Mouse (Mus musculus) limb, embryonic 11.5 days (tissue): ENCODE results near the gene Tango2. TPM values are rescaled to one million over a fixed set of nuclear protein-coding genes. Genes with fewer than 3 reads are reported as not detected.
A peak's percentile ranks its signal among the peaks of the same experiment; 100 is the strongest.

Experiments
- ATAC-seq: fragments of 200-750 bp; cut with Nextera tagmentation; 2 replicates; pipeline ENCODE4 v1.8.0; 2017; ENCODE audit warnings: low read depth; ENCODE audit not compliant: insufficient number of reproducible peaks, low FRiP score, low TSS enrichment
- DNase-seq: peaks from one replicate; pipeline ENCODE4 v3.0.0-alpha.2; 2015; ENCODE audit warnings: low spot score
- H3K27ac ChIP-seq: fragments of 300-500 bp; sonication (generic); replicated peaks from 2 replicates; pipeline ENCODE4 v1.5.1; 2014; ENCODE audit warnings: low read depth, mild to moderate bottlenecking, low read length
- H3K27me3 ChIP-seq: fragments of 300-500 bp; sonication (generic); 2 replicates; pipeline ENCODE4 v1.6.1; 2014; ENCODE audit warnings: mild to moderate bottlenecking, low read length, mixed read lengths; ENCODE audit not compliant: control insufficient read depth, insufficient read depth
- H3K36me3 ChIP-seq: fragments of 300-500 bp; sonication (generic); 2 replicates; pipeline ENCODE4 v1.6.1; 2014; ENCODE audit warnings: mild to moderate bottlenecking, low read length, moderate library complexity, mixed read lengths; ENCODE audit not compliant: control insufficient read depth, insufficient read depth
- H3K4me1 ChIP-seq: fragments of 300-500 bp; sonication (generic); 2 replicates; pipeline ENCODE4 v1.6.1; 2014; ENCODE audit warnings: low read length, mixed read lengths; ENCODE audit not compliant: control insufficient read depth, insufficient read depth
- H3K4me2 ChIP-seq: fragments of 300-500 bp; sonication (generic); 2 replicates; pipeline ENCODE4 v1.6.1; 2014; ENCODE audit warnings: low read depth, mild to moderate bottlenecking, moderate library complexity; ENCODE audit not compliant: severe bottlenecking
- H3K4me3 ChIP-seq: fragments of 300-500 bp; sonication (generic); 2 replicates; pipeline ENCODE4 v1.5.1; 2014; ENCODE audit warnings: low read depth, low read length
- H3K9ac ChIP-seq: fragments of 300-500 bp; sonication (generic); 2 replicates; pipeline ENCODE4 v1.6.1; 2014; ENCODE audit warnings: mild to moderate bottlenecking, low read length
- H3K9me3 ChIP-seq: fragments of 300-500 bp; sonication (generic); 2 replicates; pipeline ENCODE4 v1.6.1; 2016; ENCODE audit warnings: low read length; ENCODE audit not compliant: control insufficient read depth
- WGBS: fragments of 180-500 bp; shearing (Covaris S2); extraction: QIAGEN DNeasy Blood & Tissue Kit; methylation state at CpG from one replicate; pipeline ENCODE4 v1.1.7; 2014; 5-methylcytosine and 5-hydroxymethylcytosine counted together
- polyA plus RNA-seq: library from polyadenylated mRNA; unstranded; fragments of >200 nt; fragmentation: Nextera tagmentation; extraction: Ambion mirVana; gene quantifications from 2 replicates; pipeline ENCODE4 v1.2.1, GENCODE M21; 2014

The Tango2 gene
- polyA plus RNA-seq, 1 experiment from 2014 or later = 21.2 TPM

DNA sequence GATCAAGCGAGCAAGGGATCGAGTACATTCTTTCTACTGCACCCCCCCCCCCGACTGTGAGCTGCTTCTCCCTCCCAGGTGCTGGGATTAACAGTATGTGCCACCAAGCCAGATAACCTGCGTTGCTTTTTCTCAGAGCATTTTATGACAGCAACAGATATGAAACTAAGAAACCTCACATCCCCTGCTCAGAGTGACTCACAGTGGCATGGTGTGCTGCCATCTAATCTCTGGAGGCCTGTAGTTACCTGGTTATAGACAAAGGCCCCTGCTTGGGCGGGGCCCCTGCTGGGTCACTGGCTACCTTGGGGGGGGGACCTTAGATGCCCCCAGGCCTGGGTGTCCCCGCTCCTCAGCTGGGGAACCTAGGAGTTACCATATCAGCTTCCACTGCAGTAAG is 10.1 kb upstream of the Tango2 start:
- H3K27me3 ChIP-seq = no peaks in the 10 kb centered on the region
- no peaks in the 10 kb centered on the region for H3K36me3 ChIP-seq
- DNase-seq (no peak), ATAC-seq (no peak)
- H3K9me3 ChIP-seq = no peaks in the 10 kb centered on the region
- no peaks in the 10 kb centered on the region for H3K4me1 ChIP-seq
- no peak overlapping the region for H3K27ac ChIP-seq
- WGBS = 86% methylated on average over 6 of the region's 6 CpGs
- no peak overlapping the region for H3K4me2 ChIP-seq
- H3K4me3 ChIP-seq = no peak overlapping the region
- no peak overlapping the region for H3K9ac ChIP-seq

DNA sequence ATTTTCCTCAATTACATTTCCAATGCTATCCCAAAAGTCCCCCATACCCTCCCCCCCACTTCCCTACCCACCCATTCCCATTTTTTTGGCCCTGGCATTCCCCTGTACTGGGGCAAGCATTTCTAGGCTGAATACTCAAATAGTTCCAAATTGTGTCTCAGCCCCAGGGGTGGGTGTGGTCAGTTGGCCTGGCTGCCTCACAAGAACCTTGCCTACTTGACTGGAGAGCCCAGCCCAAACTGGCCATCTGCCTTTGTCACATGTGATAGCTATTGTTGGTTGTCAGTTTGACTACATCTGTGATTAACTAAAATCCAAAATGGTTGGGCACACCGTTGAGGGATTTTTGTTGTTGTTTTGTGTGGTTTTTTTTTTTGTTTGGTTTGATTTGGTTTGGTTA is 9.1 kb upstream of the Tango2 start:
- no peak overlapping the region for H3K27ac ChIP-seq
- no peaks in the 10 kb centered on the region for H3K36me3 ChIP-seq
- no peak overlapping the region for H3K4me3 ChIP-seq
- no peaks in the 10 kb centered on the region for H3K27me3 ChIP-seq
- ATAC-seq (no peak), DNase-seq (no peak)
- no peak overlapping the region for H3K4me2 ChIP-seq
- no peaks in the 10 kb centered on the region for H3K4me1 ChIP-seq
- 89% methylated on average over 1 of the region's 1 CpGs for WGBS
- no peak overlapping the region for H3K9ac ChIP-seq
- no peaks in the 10 kb centered on the region for H3K9me3 ChIP-seq

DNA sequence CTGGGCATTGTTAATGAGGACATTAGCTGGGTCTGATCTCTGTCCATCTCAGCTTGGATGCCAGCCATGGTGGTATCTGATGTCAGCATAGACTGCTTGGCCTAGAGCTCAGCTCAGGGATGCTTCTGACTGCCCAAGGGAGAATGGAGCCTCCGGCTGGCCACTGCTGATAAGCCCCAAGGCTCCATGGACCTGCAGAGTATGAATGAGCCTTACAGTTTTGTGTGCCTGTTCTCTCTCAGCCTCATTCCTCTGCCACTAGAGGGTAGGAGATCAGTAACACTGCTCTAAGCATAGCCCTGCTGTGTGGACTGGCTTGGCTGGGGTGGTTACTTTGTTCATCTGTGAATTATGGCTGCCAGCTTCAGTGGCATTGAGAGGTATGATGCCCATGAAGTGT is 5.2 kb upstream of the Tango2 start:
- Histone ChIP-seq H3K36me3 (no peaks in the 10 kb centered on the region), H3K4me2 (no peak overlapping the region), H3K4me1 (0 out of 2 replicates have a peak, but pooled peaks cover 2% of the 10 kb centered on the region), H3K9ac (no peak overlapping the region), H3K9me3 (no peaks in the 10 kb centered on the region), H3K27ac (no peak overlapping the region), H3K27me3 (peaks cover 12% of the 10 kb centered on the region), H3K4me3 (no peak overlapping the region)
- DNase-seq (no peak), ATAC-seq (no peak)
- whole genome bisulfite sequencing = 76% methylated on average over 1 of the region's 1 CpGs

DNA sequence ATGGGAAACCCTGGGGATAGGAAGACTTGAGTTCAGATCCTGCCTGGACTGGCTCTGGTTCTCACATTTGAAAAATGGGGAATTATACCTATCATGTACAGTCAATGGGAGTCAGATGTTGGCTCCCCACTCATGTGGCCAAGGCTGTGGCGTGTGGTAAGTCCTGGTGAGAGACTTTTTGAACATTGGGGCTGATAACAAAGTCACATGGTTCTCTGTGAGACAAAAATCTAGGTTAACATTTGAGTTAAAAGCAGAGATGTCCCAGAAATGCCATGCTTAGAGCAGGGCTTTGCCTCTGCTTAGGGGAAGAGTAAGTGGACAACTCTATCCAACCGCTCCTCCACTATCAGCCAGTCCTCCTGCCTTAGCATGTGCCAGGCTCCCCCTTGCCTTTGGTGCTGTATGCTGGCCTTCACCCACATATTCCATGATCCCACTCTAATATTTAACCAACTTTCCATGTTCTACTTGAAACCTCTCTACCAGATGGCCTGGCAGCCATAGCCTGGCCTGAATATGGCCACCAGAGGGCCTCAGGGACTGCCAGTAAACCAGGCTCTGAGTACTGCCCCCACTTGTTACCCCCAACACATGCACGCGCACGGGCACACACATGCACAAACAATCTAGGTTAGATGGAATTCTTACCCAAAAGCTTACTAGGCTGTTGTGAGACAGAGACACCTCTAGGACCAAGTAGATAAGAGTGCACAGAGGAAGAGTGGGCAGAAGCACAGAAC is 3.6 kb upstream of the Tango2 start:
- peaks cover 14% of the 10 kb centered on the region for H3K27me3 ChIP-seq
- H3K9ac ChIP-seq = no peak overlapping the region
- H3K36me3 ChIP-seq = no peaks in the 10 kb centered on the region
- no peak overlapping the region for H3K4me2 ChIP-seq
- H3K27ac ChIP-seq = no peak overlapping the region
- no peaks in the 10 kb centered on the region for H3K9me3 ChIP-seq
- 62% methylated on average over 5 of the region's 5 CpGs for WGBS
- DNase-seq (peak; percentile 40), ATAC-seq (no peak)
- 0 out of 2 replicates have a peak, but pooled peaks cover 2% of the 10 kb centered on the region for H3K4me1 ChIP-seq
- H3K4me3 ChIP-seq = no peak overlapping the region

DNA sequence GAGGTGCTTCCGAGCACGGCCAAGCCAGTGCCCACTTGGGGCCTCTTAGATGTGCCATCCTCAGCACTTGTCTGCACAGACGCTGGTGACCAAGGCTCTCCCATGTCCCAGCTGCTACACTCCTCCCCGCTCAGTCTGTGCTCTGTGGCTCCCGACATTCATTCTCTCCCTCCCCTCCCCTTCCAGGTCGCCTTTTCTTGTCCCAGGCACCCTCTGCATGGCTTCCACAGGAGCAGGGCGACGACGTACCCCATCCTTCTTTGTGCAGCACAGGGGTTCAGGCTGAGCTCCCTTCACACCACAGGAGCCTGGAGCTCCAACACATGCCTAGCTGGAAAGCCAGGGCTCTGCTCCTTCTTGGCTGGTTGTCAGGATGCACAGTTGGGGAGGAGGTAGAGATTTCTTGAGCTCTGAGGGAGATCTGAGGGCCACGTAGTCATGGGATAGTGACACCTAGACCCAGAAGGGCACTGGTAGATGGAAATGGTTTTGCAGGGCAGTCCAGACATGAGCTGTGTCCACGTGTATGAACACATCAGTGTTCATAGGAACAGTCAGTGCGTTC is 1.9 kb upstream of the Tango2 start:
- Histone ChIP-seq H3K9ac (no peak overlapping the region), H3K4me3 (no peak overlapping the region), H3K27ac (no peak overlapping the region), H3K27me3 (peaks cover 14% of the 10 kb centered on the region), H3K4me2 (no peak overlapping the region), H3K36me3 (no peaks in the 10 kb centered on the region), H3K9me3 (no peaks in the 10 kb centered on the region), H3K4me1 (0 out of 2 replicates have a peak, but pooled peaks cover 2% of the 10 kb centered on the region)
- 66% methylated on average over 12 of the region's 12 CpGs for WGBS
- no peak for DNase-seq
- no peak for ATAC-seq

DNA sequence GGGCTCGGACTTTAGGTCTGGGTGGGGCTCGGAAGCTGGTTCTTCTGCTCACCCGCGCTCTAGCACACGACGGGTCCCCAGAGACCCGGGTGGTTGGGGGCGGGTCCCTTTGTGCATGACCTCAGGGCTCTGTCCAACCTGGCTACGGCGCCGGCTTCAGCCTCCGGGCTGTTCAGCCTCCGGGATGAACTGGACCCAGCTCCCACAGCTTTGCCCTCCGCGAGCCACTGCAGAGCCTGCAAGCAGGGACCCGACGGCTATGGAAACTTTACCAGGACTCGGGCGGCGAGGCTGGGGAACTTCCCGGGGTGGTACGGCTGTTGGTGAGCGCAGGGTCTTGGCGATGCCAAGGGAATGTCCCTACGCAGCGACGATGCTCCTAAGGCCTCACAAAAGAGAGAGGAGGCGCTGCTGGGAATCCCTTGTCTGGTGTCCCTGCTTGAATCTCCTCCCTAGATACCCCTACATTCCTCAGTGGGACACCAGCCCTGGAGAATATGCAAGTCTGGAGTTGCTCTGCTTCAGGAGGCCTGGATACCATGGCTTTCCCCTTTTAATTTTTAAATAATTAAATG is 785 bp upstream of the Tango2 start:
- H3K9ac ChIP-seq = peak overlapping the region; percentile 55
- ATAC-seq (peak; percentile 15), DNase-seq (peak; percentile 58)
- H3K27me3 ChIP-seq = peaks cover 14% of the 10 kb centered on the region
- under 1% methylated on average over 28 of the region's 28 CpGs for WGBS
- no peaks in the 10 kb centered on the region for H3K36me3 ChIP-seq
- peak overlapping the region; percentile 98 for H3K4me2 ChIP-seq
- 0 out of 2 replicates have a peak, but pooled peaks cover 5% of the 10 kb centered on the region for H3K4me1 ChIP-seq
- no peaks in the 10 kb centered on the region for H3K9me3 ChIP-seq
- peak overlapping the region; percentile 71 for H3K4me3 ChIP-seq
- no peak overlapping the region for H3K27ac ChIP-seq

DNA sequence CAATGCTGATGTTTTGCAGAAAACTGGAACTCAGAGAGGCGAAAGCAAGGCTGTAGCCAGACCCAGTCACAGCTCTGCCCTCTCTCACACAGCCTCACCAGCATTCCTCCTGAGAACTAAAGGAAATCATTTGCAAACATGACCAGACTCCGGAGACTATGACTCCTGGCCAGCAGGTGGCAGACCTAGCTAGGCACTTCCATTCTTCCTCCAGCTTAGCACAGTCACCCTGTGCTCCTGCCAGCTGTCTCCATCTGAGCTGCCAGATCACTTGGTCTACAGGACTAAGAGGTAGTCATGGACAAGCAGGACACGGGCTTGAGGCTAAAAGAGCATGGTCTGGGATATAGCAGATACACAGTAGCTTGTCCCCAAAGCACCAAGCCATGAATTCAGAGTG is 2.7 kb downstream of the Tango2 start:
- H3K4me3 ChIP-seq = 0 out of 2 replicates have a peak overlapping the region, but pooled peaks have one; percentile 5
- no peaks in the 10 kb centered on the region for H3K36me3 ChIP-seq
- ATAC-seq (no peak), DNase-seq (peak; percentile 90)
- no peak overlapping the region for H3K9ac ChIP-seq
- 0% methylated on average over 3 of the region's 3 CpGs for WGBS
- H3K27me3 ChIP-seq = peaks cover 14% of the 10 kb centered on the region
- no peak overlapping the region for H3K4me2 ChIP-seq
- no peaks in the 10 kb centered on the region for H3K9me3 ChIP-seq
- peaks cover 8% of the 10 kb centered on the region; the same call in 1 of the 2 replicates for H3K4me1 ChIP-seq
- no peak overlapping the region for H3K27ac ChIP-seq

DNA sequence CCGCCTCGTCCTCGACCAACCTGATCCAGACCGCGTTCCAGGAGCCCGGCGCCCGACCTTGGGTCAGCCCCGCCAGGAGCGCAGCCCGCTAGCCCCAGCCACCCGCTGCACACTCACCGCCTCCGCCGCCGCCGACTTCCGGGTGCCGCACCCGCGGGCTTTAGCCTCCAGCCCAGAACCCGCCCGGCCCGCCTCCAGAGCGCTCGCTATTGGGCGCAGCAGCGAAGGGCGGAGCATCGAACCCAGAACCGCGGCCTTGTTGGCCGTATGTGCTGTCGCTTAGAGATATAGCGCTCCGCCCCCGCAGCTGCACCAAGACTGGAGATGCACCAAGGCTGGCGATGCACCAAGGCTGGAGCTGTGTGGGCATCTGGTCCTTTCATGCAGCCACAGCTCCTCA is 4.1 kb downstream of the Tango2 start:
- H3K4me2 ChIP-seq = peak overlapping the region; percentile 67
- DNase-seq (peak; percentile 95), ATAC-seq (peak; percentile 82)
- no peaks in the 10 kb centered on the region for H3K36me3 ChIP-seq
- H3K27me3 ChIP-seq = peaks cover 5% of the 10 kb centered on the region
- peak overlapping the region; percentile 55 for H3K9ac ChIP-seq
- H3K27ac ChIP-seq = no peak overlapping the region
- H3K4me1 ChIP-seq = peaks cover 7% of the 10 kb centered on the region; the same call in 1 of the 2 replicates
- peak overlapping the region; percentile 44 for H3K4me3 ChIP-seq
- no peaks in the 10 kb centered on the region for H3K9me3 ChIP-seq
- 0% methylated on average over 38 of the region's 38 CpGs for WGBS
